Mouse (Mus musculus) right cerebral cortex, postnatal 10 days (tissue): ENCODE data around the gene Prdm11.
A peak's percentile ranks its signal among the peaks of the same experiment; 100 is the strongest.

ENCODE experiments used
- DNase-seq, 2 experiments: peaks; one replicate each; pipeline ENCODE4 v3.0.0; 2021; ENCODE audit warnings: low spot score in 2 of 2

Gene Prdm11

DNA sequence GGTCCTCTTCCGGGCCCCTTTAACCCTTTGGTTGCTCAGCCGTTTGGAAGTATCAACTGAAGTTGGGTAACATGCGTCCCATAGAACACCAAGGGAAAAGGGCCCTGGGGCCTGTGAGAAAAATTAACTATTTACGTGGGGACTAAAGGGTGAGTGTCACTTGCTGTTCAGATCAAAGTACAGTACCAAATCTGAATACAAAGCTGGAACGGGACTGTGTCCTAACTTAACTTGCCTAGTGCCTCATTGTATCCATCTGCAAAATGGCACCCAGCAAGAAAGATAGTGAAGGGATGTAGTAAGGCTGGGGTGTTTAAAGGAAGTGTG lies 505 bp upstream of the Prdm11 start:
- no peak for DNase-seq

DNA sequence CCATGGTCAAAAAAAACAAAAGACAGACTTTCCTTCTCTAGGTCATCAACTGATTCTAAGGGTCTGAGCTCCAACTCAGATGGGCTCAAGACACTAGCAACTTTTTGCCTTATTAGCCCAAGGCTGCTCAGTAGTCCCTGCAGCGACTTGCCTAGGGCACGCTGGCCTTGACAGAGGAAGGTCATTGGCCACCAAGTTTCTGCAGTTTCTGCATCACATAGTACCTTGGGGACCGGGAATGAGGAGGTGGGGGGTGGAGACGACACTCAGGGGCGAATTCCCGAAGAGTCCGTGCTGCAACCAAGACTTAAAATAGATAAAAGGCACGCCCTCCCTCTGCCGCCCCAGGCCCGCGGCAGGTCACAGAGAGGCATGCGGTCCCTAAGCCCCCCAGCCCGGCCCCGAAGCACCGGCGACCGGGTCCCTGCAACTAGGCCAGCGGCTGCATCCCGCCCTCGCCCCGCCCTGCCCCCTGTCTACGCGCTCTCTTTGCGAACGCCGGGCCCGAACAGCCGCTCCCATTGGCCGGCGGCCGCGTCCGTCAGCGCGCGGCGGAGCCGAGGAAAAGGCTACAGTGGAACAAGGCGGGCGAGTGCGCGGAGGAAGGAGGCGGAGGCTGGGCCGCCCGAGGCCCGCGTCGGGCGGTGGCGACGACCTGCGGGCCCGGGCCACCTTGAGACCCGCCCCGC lies 694 bp downstream of the Prdm11 start:
- DNase-seq: peak; percentile 97 to 98

DNA sequence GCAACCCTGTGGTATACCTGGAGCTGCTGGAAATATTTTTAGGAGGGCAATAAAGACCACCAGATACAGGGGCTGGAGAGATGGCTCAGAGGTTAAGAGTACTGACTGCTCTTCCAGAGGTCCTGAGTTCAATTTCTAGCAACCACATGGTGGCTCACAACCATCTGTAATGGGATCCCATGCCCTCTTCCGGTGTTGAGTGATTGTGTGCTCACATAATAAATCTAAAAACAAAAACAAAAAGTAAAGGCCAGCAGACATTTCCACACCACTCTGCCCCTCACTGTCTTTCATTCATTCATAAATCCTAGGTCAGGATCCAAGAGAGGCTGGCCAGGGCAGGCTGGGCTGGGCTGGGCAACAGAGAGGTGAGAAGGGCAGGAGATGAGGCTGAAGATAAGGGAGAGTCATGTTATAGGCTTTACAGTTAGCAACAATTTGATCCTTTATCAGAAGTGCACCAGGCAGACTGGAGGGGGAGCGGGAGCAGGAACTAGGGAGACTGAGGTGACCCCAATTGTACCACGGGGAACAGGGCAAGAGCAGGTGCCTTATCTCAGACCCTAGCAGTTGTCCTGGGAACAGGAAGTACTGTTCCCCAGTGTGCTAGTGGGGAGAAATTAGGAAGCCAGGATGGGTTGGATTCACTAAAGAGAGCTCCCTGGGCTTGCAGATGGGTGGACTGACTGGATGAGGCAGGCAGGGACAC lies 2.4 kb downstream of the Prdm11 start:
- DNase-seq: no peak

DNA sequence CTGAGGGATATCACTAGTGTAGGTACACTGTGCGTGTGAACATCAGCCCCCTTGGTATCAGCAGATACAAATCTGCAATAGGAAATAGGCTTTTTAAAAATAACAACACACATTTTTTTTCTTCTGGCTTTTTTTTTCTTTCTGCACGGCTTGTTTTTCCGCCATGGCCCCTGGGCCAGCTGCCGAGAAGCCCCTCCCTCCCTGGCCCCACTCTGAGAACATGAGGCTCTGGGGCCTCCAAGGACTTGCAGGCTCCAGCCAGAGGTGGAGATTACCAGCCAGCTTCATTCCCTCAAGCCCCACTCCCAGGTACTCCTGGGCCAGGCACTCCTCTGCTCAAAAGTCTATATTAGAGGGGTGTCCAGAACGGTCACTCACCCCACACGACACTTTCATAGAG lies 4.5 kb downstream of the Prdm11 start:
- no peak for DNase-seq

DNA sequence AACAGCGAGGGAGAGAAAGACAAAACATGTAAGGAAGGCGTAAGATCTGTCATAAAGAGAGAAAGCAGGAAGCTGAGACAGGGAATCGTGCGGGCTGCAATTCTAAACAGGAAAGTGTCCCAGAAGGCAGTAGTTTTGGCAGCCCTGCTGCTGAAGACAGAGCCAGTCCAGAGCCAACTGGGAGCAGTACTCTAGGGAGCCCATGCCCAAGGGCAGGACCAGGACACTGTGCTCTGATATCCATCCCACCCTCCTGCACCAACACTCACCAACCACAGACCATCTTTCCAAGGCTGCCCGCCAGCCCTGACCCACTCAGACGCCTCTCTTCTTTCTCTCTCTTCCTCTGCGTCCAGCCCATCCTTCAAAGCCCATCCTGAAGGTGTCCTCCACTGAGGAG lies 5.1 kb downstream of the Prdm11 start:
- DNase-seq: no peak

DNA sequence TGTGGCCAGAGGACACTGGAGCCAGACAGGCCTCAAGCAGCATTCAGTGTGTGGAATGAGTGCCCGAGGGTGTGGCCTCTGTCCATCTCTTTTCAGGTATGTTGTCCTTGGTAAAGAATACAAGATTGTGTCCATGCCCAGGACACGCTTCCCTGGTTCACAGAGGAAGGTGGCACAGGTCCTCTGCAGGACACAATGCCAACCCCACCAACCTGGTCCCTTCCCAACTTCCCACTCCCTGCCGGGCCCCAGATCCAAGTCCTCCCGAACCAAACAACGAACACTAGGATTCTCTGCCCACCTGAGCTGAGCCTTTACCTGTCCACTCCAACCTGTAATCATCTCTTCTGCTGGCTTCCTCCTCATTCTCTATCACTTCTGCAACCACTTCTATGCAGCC lies 6.3 kb downstream of the Prdm11 start:
- DNase-seq: no peak

DNA sequence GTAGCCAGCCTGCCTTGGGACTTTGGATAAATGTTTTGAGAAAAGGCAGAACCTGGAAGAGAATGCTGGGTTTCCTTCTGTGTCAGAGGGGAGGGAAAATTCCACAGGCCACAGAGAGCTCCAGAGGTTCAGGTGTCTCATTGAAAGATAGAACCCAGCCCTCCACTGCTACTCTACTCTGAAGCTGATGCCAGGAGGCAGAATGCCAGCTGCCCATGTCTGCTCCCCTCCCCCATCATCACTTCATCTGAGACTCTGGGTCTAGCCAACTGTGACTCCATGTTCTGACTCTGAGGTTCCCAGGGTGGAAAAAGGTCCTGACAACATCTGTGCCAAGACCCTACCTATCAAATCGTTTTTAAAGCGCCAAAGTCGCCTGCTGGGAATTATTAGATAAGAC lies 6.9 kb downstream of the Prdm11 start:
- DNase-seq: no peak

DNA sequence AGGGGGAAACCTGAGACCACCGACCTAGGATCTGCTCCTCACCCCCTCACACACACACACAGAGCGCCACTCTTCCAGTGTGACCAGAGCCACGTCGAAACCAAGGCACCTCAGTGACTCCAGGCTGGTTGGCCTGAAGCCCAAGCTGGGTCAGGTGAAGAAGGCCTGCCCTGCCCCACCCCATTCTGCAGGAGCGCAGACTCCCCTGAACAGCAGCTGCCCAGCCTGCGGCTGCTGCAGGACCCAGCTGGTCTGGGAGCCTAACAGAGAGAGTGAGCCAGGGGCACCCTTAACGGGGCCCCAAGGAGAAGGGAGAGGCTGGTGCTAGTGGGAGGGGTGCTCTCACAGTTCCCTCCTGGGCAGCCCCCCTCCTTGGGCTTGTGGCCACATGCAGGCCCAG lies 10.3 kb downstream of the Prdm11 start:
- DNase-seq: no peak

DNA sequence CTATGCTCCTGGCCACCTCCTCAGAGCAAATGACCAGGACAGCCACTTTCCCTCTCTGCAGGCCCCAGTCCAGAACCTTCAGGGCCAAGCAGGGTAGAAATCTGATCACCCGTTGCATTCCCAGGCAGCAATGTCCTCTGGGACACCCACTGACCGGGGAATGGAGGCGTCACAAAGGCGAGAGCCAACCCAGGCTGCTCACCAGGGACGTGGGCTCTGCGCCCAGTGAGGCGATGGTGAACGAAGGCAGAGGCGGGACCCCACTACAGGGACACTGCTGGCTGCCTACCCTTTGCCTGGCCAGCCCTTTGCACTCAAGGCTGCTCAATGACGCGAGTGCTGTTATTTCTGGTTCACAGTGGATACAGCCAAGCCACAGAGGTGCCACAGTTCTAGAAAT lies 13.3 kb downstream of the Prdm11 start:
- peak in 1 of 2 experiments; percentile 54 for DNase-seq

DNA sequence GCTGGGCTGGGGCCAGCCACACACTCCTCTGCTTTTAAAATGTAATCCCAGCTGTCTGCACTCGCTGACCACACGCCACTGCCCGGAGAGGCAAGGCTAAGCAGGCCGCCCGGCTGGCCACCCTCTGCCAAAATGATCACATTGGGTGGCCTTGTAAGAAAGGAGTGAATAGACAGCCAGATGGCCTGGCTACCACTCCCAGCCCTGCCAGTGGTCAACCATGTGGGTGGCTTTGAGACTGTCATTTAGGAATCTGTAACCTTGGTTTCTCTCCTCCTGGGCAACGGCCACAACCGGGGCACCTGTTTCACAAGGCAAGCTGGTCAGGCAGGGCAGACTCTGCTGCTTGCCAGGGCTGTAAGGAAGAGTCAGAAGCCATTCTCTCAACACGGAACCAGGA lies 13.9 kb downstream of the Prdm11 start:
- peak; percentile 49 to 59 for DNase-seq

DNA sequence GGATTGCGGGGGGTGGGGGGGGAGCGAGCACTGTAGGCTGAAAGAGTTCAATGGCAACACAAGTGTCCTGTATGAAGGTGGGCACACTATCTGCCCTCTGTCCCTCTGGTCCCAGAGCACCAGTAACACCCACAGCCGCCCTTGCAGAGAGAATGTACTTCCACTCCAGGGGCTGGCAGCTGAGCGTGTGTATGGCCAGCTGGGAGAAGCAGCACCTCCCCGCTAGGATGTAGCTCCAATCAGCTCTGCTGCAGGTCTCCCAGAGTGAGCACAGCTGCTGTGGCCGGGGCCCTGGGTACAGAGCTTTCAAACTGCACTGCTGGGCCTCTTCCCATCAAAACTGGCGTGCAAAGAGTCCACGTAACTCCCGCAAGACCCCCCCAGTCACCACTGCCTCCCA lies 14.9 kb downstream of the Prdm11 start:
- no peak for DNase-seq

DNA sequence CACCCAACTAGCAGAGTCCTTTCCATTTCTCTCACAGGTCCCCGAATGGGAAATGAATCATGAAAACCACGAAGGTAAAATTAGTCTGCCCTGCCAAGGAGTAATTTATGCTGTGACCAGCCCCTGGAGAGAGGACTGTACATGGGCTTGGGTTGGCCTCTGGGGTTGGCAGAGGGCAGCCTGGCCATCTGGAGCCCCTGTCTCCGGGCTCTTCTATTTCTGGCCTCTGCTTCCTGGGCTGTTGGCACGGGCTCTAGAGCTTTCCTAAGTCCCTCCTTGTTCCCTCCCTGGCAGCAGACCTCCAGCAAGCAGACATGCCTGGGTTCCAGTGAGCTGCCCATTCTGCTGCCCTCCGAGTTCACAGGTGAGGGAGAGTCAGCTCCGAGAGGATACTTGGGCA lies 15.9 kb downstream of the Prdm11 start:
- no peak for DNase-seq

DNA sequence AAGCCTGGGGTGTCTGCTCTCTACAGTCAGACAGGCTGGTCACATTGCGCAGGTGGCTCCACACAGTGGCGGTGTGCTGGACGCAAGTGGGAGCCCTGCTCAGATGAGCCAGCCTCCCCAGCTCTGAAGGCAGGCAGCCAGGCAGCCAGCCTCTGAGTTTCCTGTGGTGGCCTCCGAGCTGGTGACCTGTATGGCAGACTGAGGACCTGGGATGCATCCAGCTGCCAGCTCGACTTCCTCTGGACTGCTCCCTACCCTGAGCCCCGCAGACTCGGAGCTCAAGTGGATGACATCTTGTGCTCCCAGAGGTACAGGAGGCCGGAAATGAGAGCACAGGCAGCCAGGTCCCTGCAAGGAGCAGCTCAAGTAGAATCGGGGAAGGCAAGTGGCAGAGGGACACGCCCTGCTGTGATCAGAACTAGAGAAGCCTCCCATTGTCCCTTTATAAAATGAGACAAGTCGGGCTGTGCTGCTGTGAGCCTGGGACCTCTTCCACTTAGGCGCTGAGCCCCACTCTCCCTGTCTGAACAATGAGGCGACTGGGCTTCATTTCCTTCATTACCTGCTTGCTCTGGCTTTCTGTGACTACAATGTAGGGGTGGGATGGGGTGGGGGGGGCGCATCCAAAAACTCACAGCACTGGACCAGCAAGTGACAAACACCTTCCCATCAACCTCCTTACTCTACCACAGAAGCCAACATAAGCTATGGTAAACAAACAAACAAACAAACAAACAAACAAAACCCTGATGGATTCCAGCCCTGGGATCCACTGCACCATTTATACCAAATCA lies 16.5 kb downstream of the Prdm11 start:
- DNase-seq: no peak

DNA sequence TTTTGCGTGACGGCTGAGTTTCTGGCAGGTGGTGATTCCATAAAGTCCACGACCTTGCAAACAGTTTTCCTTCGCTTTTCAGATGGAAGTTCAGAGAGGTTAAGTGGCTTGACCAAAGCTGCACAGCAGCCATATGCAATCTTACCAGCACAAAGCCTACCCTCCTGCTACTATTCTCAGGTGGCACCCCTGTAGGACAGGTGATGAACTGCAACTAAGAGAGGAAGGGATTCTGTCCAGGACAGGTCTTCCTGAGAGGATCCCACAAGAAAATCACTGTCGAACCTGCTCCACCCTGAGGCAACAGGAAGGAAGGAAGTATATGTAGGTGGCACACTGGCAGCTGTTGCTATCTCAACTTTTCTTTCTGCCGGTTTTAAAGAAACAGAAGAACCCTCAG lies 17.1 kb downstream of the Prdm11 start:
- DNase-seq: no peak

DNA sequence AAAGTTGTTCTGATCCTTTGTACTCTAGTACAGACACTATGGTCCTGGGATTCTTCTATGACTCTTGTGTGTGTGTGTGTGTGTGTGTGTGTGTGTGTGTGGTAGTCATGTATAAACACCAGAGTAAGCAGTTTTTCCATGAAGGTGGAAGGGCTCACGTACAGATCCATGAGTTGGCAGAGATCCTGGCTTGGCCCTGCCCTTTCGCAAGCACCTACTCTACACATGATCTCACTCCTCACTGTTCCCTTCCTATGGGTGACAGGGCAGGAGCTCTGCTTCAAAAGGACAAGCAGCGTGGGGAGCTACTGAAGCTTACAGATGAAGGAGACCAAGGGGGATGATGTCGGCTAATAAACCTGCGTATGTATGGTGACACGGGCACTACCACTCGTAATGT lies 18.3 kb downstream of the Prdm11 start:
- no peak for DNase-seq

DNA sequence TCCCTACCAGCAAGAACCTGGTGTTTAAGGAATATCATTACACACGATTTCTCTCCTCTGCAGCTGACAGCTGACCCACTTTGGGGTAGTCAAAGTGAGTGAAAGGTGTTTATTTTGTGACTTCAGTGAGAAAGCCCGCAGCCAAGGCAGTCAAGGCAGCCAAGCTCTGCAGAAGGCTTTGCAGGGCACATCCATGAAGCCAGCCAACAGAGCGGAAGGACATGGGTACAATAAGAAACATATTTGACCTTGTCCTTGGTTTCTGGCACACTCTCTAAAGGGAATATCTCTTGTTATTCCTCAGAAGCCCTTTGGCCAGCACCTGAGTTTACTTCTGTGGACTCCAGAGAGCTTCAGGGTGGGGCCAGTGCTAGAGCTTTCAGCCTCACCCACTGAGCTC lies 21.5 kb downstream of the Prdm11 start:
- DNase-seq: no peak

DNA sequence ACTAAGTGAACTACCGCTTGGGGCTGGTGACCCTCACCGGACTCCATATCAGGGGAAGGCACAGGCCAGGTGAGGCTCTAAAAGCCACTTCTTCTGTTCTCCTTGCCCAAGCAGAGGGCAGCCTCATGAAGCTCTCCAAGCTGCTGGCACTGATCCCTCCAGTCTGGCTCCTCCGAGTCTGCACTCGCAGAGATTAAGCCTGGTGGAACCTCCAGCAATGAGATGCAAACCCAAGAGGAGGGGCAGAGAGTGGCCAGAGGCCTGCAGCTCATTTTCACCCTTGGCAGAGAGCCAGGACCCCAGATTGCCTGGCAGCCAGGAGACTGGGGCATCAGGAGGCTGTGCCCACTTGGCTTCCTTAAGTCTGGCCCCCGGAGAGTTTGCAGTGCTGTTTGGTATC lies 27.1 kb downstream of the Prdm11 start:
- peak; percentile 68 to 74 for DNase-seq

DNA sequence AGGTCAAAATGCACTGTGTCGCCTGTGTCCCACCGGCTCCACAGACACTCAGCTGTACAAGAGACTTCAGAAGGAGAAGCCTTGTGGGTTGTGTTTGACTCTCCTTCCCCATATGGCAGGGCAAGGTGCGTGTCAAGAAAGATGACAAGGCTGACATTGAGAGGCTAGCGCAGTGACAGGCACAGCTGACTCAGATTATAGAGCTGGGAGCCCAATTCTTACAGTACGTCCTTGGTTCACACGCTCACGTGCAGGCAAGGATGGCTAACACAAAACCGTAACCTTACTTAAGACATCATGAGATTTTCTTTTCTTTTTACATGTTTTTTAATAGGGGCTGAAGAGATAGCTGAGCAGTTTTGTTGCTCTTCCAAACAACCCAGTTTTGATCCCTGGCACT lies 28.8 kb downstream of the Prdm11 start:
- no peak for DNase-seq

DNA sequence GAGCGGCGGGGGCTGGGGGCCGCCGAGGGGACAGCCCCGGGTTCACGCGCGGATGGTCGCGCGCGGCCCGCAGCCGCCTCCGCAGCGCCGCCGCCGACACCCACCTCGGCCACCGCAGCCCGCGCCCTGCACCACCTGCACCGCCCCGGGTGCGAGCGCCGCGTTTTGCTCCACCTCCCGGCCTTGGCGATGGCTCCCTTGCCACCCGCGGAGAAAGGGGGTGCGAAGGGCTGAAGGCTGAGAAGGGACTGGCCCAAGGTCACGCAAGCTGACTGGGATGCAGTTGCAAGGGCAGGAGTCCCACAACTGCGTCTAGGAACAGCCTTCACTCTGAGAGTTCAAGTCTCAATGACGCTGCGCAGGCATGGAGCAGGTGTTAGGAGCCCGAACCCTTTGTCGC lies 30.9 kb downstream of the Prdm11 start:
- peak in 1 of 2 experiments; percentile 34 for DNase-seq

DNA sequence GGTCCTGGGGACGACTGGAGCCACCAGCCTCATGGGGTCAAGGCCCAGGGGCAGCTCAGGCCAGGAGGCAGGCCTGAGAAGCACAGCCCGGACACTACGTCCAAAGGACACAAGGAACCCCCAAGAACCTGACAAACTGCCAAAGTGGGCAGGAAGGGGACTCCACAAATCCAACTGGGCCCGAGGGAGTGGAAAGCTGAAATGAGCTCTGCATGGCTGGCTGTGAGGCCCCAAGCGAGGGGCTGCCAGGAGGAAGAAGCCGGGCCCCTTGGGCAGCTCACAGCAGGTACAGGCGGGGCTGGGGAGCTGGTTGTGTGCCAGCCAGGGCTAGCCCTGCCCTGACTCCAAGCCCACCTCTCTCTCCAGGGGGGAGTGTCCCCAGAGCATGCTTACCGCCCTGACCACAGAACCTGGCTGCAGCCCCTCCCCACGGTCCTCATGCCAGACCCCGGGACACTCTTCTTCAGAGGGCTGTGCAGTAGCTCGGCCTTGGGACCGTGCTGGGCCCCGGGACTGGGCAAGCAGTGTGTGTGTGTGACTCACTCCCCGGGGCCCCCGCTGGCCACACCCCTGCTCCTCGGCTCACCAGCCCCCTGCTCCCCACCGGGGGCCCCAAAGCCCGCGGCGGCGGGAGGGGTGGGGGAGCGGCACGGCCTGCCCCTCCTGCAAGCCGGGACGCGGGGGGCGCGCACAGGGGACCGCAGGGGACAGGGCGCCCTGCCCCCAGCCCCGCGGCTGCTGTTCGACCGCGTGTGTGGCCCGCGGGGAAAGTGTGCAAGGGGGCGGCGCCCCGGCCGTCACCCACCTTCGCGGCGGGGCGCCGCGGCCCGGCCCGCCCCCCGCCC lies 31.7 kb downstream of the Prdm11 start:
- DNase-seq: peak; percentile 39 to 40

DNA sequence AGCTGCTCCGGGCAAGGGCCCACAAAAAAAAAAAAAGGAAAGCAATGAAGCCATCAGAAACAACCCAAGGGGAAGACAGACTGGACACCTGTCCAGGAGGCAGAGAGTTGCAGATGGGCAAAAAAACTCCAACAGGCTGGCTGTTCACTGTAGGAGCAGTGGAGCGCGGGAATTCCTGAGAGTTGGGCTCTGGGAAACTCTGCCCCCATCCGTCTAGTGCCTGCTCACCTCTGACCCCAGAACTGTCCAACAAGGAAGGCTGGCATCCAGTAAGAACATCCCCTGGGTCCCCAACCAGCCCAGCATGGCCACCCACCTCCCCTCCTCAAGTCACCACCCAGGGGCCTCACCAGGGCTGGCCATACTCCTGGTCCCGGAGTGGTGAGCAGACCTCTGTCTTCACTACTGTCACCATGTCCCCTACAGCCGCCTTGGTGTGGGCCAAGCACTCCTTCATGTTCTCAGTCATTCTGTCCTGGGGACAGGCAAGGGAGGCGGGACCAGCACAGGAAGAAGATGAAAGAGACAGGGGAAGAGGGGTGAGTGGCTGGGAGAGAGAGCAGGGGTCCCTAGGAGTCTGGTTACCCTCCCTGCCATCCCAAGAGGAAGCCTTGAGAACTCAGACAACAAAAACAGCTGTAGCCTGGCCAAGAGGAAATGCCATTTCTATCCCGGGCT lies 32.4 kb downstream of the Prdm11 start:
- DNase-seq: no peak

DNA sequence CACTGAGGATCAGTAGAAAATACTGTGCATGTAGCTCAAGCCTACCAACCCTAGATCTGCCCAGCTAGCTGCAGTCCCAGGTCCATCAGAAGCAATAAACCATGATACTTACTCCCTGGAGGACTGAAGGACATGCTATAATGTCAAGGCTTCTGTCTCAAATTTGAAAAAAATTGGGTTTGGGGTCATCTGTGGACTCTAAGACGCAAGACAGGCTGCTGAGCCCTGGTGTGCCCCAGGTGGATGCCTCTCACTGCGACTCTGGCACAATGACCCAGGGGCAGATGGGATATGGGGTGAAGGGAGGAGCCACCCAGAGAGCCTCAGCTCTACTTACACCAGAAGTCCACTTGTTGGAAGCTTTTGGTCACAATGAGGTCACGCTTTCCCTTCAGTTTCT lies 33.0 kb downstream of the Prdm11 start:
- DNase-seq: no peak
